ENCODE assay signal across 9 mouse cellular contexts in genomic region chr7:29785888-29786287, GRCm38 (mm10). TPM values are rescaled to one million over a fixed set of nuclear protein-coding genes. Genes with fewer than 3 reads are reported as not detected.
DNase-seq lines count a peak whose midpoint lies in the region; ATAC-seq and TF ChIP-seq lines count a peak whose summit lies in the region.
"Had no signal": no experiment of that assay in that cellular context is flagged by ENCODE, and none has a peak within 500 bp of the region (broad histone marks: within the 10 kb centered on the region; RNA-seq: fewer than 3 reads in every experiment).

No protein-coding gene starts in this region.

- H3K27ac ChIP-seq in left cerebral cortex, adult 2 months: no peak overlapping the region
- no peak overlapping the region for H3K27ac ChIP-seq in forebrain, embryonic 11.5 days (ENCODE audit: low read depth, low read length)
- no peak overlapping the region for H3K27ac ChIP-seq in intestine, embryonic 16.5 days (ENCODE audit: low read length)
- H3K27ac ChIP-seq in neural tube, embryonic 14.5 days (ENCODE audit: low read depth, low read length): no peak overlapping the region

- peaks cover 8% of the 10 kb centered on the region; the same call in 1 of the 2 replicates for H3K4me1 ChIP-seq in forebrain, embryonic 11.5 days (replicated peaks; ENCODE audit: control insufficient read depth, insufficient read depth, low read length)
- H3K4me1 ChIP-seq in intestine, embryonic 16.5 days (ENCODE audit: control insufficient read depth, insufficient read depth, low read length): peaks cover 5% of the 10 kb centered on the region; the same call in 1 of the 2 replicates
- H3K4me1 ChIP-seq in neural tube, embryonic 14.5 days (ENCODE audit: control insufficient read depth, insufficient read depth, low read length): peaks cover 15% of the 10 kb centered on the region

- no peak for ATAC-seq in forebrain, embryonic 11.5 days (replicated peaks; ENCODE audit: low FRiP score)
- no peak for ATAC-seq in intestine, embryonic 16.5 days
- no peak for ATAC-seq in neural tube, embryonic 14.5 days (ENCODE audit: low read depth)

- DNase-seq in left cerebral cortex, adult 2 months (ENCODE audit: extremely low spot score in 1 of 2, low spot score in 2 of 2): no peak
- DNase-seq in left cerebral cortex, adult 11 months (ENCODE audit: low spot score): no peak
- no peak for DNase-seq in forebrain, embryonic 11.5 days (ENCODE audit: low spot score)
- DNase-seq in testis, postnatal 10 days (ENCODE audit: low spot score): no peak
- DNase-seq in left cerebral cortex, postnatal 25 days (ENCODE audit: low spot score in 2 of 2): no peak
- DNase-seq in layer of hippocampus, postnatal 25 days (ENCODE audit: extremely low spot score in 1 of 2, low spot score in 1 of 2): no peak
- DNase-seq: kidney, postnatal 36 days had no signal

- H3K36me3 ChIP-seq in forebrain, embryonic 11.5 days (ENCODE audit: control insufficient read depth, insufficient read depth, low read length): peaks cover 5% of the 10 kb centered on the region; the same call in 1 of the 2 replicates
- H3K36me3 ChIP-seq in intestine, embryonic 16.5 days (ENCODE audit: control insufficient read depth, insufficient read depth, low read length): peaks cover 6% of the 10 kb centered on the region; the same call in 1 of the 2 replicates
- H3K36me3 ChIP-seq in neural tube, embryonic 14.5 days (ENCODE audit: control insufficient read depth, insufficient read depth, low read length): peaks cover 13% of the 10 kb centered on the region

- TF ChIP-seq CTCF in left cerebral cortex, adult 2 months (IDR thresholded peaks at IDR 0.05): no peak

- H3K9ac ChIP-seq in forebrain, embryonic 11.5 days (ENCODE audit: low read length): no peak overlapping the region; the same call in 1 of the 2 replicates
- H3K9ac ChIP-seq in intestine, embryonic 16.5 days (ENCODE audit: low read depth, low read length): peak overlapping the region; percentile 61
- peak overlapping the region; percentile 42; the same call in 1 of the 2 replicates for H3K9ac ChIP-seq in neural tube, embryonic 14.5 days (replicated peaks; ENCODE audit: low read depth, low read length)

- no peaks in the 10 kb centered on the region for H3K27me3 ChIP-seq in forebrain, embryonic 11.5 days (ENCODE audit: control insufficient read depth, insufficient read depth, low read length)
- no peaks in the 10 kb centered on the region for H3K27me3 ChIP-seq in intestine, embryonic 16.5 days (replicated peaks; ENCODE audit: control insufficient read depth, insufficient read depth, low read length)
- no peaks in the 10 kb centered on the region for H3K27me3 ChIP-seq in neural tube, embryonic 14.5 days (ENCODE audit: control insufficient read depth, insufficient read depth, low read length)

- WGBS in forebrain, embryonic 11.5 days: 85% methylated on average over 5 of the region's 5 CpGs
- WGBS in intestine, embryonic 16.5 days: 79% methylated on average over 5 of the region's 5 CpGs
- 85% methylated on average over 5 of the region's 5 CpGs for WGBS in neural tube, embryonic 14.5 days

- intact Hi-C loops in left cerebral cortex, adult 2 months (cut with DNase I): no loop called here
- intact Hi-C loops in left cerebral cortex, postnatal 25 days (cut with DNase I): loop anchor here (2.0 kb wide), 1 partner anchor 29 kb away; no protein-coding TSS in a partner anchor

- no peaks in the 10 kb centered on the region for H3K9me3 ChIP-seq in forebrain, embryonic 11.5 days (ENCODE audit: control insufficient read depth, low read length)
- H3K9me3 ChIP-seq in intestine, embryonic 16.5 days (ENCODE audit: control insufficient read depth, low read length): no peaks in the 10 kb centered on the region
- H3K9me3 ChIP-seq in neural tube, embryonic 14.5 days (ENCODE audit: control insufficient read depth, low read length): no peaks in the 10 kb centered on the region

- peak overlapping the region; percentile 80 for H3K4me2 ChIP-seq in forebrain, embryonic 11.5 days (ENCODE audit: low read depth, low read length, severe bottlenecking)
- H3K4me2 ChIP-seq in intestine, embryonic 16.5 days (ENCODE audit: low read depth, low read length): peak overlapping the region; percentile 83
- peak overlapping the region; percentile 60 for H3K4me2 ChIP-seq in neural tube, embryonic 14.5 days (ENCODE audit: low read depth, low read length)

- H3K4me3 ChIP-seq in left cerebral cortex, adult 2 months: peak overlapping the region; percentile 54
- H3K4me3 ChIP-seq in forebrain, embryonic 11.5 days (ENCODE audit: low read depth, low read length): peak overlapping the region; percentile 76
- H3K4me3 ChIP-seq in intestine, embryonic 16.5 days (ENCODE audit: low read length): peak overlapping the region; percentile 95
- H3K4me3 ChIP-seq in neural tube, embryonic 14.5 days (ENCODE audit: low read depth, low read length): peak overlapping the region; percentile 70

RNA-seq across cellular contexts. Expression of gene Zfp30, which starts 2.1 kb away (rescaled TPM):
- total RNA-seq in left cerebral cortex, adult 2 months (2021): 10 to 100 TPM; 11.7 to 12.3 TPM
- 10.2 and 11.0 TPM in 2 replicates for polyA plus RNA-seq in forebrain, embryonic 11.5 days (2014; fragmentation: Nextera tagmentation; extraction: Ambion mirVana)
- 2.8 and 3.7 TPM in 2 replicates for polyA plus RNA-seq in intestine, embryonic 16.5 days (2015; fragmentation: Nextera tagmentation; extraction: Ambion mirVana)
- 13.9 and 15.2 TPM in 2 replicates for polyA plus RNA-seq in neural tube, embryonic 14.5 days (2014; fragmentation: Nextera tagmentation; extraction: Ambion mirVana)
- total RNA-seq in left cerebral cortex, postnatal 25 days (2021): 10 to 100 TPM; 10.6 to 11.9 TPM
- 10 to 100 TPM in 1 of 2 experiments, 1 to 10 TPM in 1; 9.6 to 10.9 TPM for total RNA-seq in layer of hippocampus, postnatal 25 days (2021)

RNA-seq across cellular contexts. Expression of gene Zfp84, which starts 17.5 kb away (rescaled TPM):
- total RNA-seq in left cerebral cortex, adult 2 months (2021): 10 to 100 TPM; 16.5 to 17.0 TPM
- polyA plus RNA-seq in forebrain, embryonic 11.5 days (2014; fragmentation: Nextera tagmentation; extraction: Ambion mirVana): 15.5 and 17.3 TPM in 2 replicates
- polyA plus RNA-seq in intestine, embryonic 16.5 days (2015; fragmentation: Nextera tagmentation; extraction: Ambion mirVana): 8.0 and 8.1 TPM in 2 replicates
- polyA plus RNA-seq in neural tube, embryonic 14.5 days (2014; fragmentation: Nextera tagmentation; extraction: Ambion mirVana): 18.5 and 20.7 TPM in 2 replicates
- 10 to 100 TPM; 15.7 to 17.6 TPM for total RNA-seq in left cerebral cortex, postnatal 25 days (2021)
- total RNA-seq in layer of hippocampus, postnatal 25 days (2021): 10 to 100 TPM; 18.6 to 19.0 TPM

RNA-seq across cellular contexts. Expression of gene Zfp790, which starts 30.0 kb away (rescaled TPM):
- total RNA-seq in left cerebral cortex, adult 2 months (2021): 10 to 100 TPM; 21.8 to 23.1 TPM
- polyA plus RNA-seq in forebrain, embryonic 11.5 days (2014; fragmentation: Nextera tagmentation; extraction: Ambion mirVana): 18.6 and 19.0 TPM in 2 replicates
- polyA plus RNA-seq in intestine, embryonic 16.5 days (2015; fragmentation: Nextera tagmentation; extraction: Ambion mirVana): 10.0 and 11.1 TPM in 2 replicates
- polyA plus RNA-seq in neural tube, embryonic 14.5 days (2014; fragmentation: Nextera tagmentation; extraction: Ambion mirVana): 28.7 and 36.4 TPM in 2 replicates
- total RNA-seq in left cerebral cortex, postnatal 25 days (2021): 10 to 100 TPM; 22.2 to 22.4 TPM
- 10 to 100 TPM; 21.0 to 22.0 TPM for total RNA-seq in layer of hippocampus, postnatal 25 days (2021)

RNA-seq across cellular contexts. Expression of gene Catsperg2, which starts 59.1 kb away (rescaled TPM):
- under 1 TPM in 1 of 2 experiments, not detected in 1; 0.23 TPM for total RNA-seq in left cerebral cortex, adult 2 months (2021)
- polyA plus RNA-seq in forebrain, embryonic 11.5 days (2014; fragmentation: Nextera tagmentation; extraction: Ambion mirVana): 0.11 TPM in 1 of 2 replicates, not detected in the other
- not detected in 2 replicates for polyA plus RNA-seq in intestine, embryonic 16.5 days (2015; fragmentation: Nextera tagmentation; extraction: Ambion mirVana)
- polyA plus RNA-seq in neural tube, embryonic 14.5 days (2014; fragmentation: Nextera tagmentation; extraction: Ambion mirVana): 0.18 and 0.19 TPM in 2 replicates
- under 1 TPM in 1 of 2 experiments, not detected in 1; 0.30 TPM for total RNA-seq in left cerebral cortex, postnatal 25 days (2021)
- total RNA-seq in layer of hippocampus, postnatal 25 days (2021): under 1 TPM in 1 of 2 experiments, not detected in 1; 0.52 TPM
